Comparison of ENCODE assay signal across 25 mouse cellular contexts in the genomic region with DNA sequence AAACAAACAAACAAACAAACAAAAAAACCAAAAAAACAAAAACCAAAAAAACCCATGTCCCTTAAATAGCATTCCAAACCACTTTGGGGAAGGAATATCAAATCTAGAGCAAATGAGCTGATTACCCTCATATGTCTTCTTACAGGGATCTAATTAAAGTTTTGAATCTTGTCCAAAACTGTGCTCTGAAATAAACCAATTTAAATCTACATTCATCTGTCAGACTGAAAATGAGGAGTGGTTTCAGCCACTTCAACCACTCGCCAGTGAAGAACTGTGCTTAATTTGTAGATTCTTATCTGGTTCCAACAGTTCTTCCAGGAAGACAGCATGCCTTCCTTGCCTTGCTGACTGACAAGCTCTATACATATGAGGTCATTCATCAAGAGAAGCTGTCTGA.
"Had no signal": no experiment of that assay in that cellular context is flagged by ENCODE, and none has a peak within 500 bp of the region (broad histone marks: within the 10 kb centered on the region; RNA-seq: fewer than 3 reads in every experiment).

No protein-coding gene starts in this region.

- H3K9me3 ChIP-seq: heart, embryonic 13.5 days; heart, embryonic 15.5 days; hindbrain, embryonic 13.5 days; hindbrain, embryonic 15.5 days; kidney, embryonic 15.5 days; limb, embryonic 13.5 days; limb, embryonic 15.5 days had no signal

- H3K27ac ChIP-seq: heart, embryonic 13.5 days; heart, embryonic 15.5 days; hindbrain, embryonic 13.5 days; hindbrain, embryonic 15.5 days; hindbrain, postnatal 0 days; kidney, embryonic 15.5 days; kidney, postnatal 0 days; limb, embryonic 13.5 days; limb, embryonic 15.5 days; liver, embryonic 14.5 days had no signal

- H3K4me2 ChIP-seq: heart, embryonic 11.5 days; heart, embryonic 13.5 days; heart, embryonic 15.5 days; hindbrain, embryonic 13.5 days; hindbrain, embryonic 15.5 days; kidney, embryonic 15.5 days; limb, embryonic 13.5 days; limb, embryonic 15.5 days had no signal

- H3K9ac ChIP-seq: heart, embryonic 13.5 days; heart, embryonic 15.5 days; hindbrain, embryonic 13.5 days; hindbrain, embryonic 15.5 days; kidney, embryonic 15.5 days; limb, embryonic 13.5 days; limb, embryonic 15.5 days; liver, embryonic 14.5 days had no signal

- H3K36me3 ChIP-seq: heart, embryonic 13.5 days; heart, embryonic 15.5 days; hindbrain, embryonic 13.5 days; hindbrain, embryonic 15.5 days; kidney, embryonic 15.5 days; limb, embryonic 13.5 days; limb, embryonic 15.5 days had no signal

- H3K4me3 ChIP-seq: heart, embryonic 13.5 days; heart, embryonic 15.5 days; hindbrain, embryonic 13.5 days; hindbrain, embryonic 15.5 days; kidney, embryonic 15.5 days; limb, embryonic 13.5 days; limb, embryonic 15.5 days had no signal

- H3K27me3 ChIP-seq: heart, embryonic 13.5 days; heart, embryonic 15.5 days; hindbrain, embryonic 15.5 days; limb, embryonic 15.5 days had no signal

- DNase-seq: gastrocnemius, postnatal 14 days; gastrocnemius, postnatal 36 days; heart, adult 18-20 months; heart, postnatal 14 days; heart, postnatal 36 days; kidney, adult 11 months; kidney, adult 2 months; kidney, adult 9 months; kidney, postnatal 14 days; kidney, postnatal 36 days; layer of hippocampus, adult 9-11 months; layer of hippocampus, postnatal 36 days; left cerebral cortex, postnatal 4 days had no signal

- ATAC-seq: hindbrain, postnatal 0 days; intestine, embryonic 16.5 days had no signal
